Mouse (Mus musculus) erythroblast, embryonic 14.5 days (primary cell): ENCODE measurements around the gene B4galnt4.

ENCODE experiments used
- GATA1 ChIP-seq: IDR thresholded peaks from 2 replicates; pipeline ENCODE4 v1.6.1; 2012; ENCODE audit warnings: low read length, inconsistent platforms, mixed read lengths
- TAL1 ChIP-seq: IDR thresholded peaks from 3 replicates; pipeline ENCODE4 v1.6.1; 2012; ENCODE audit warnings: low read length, inconsistent platforms, mixed read lengths

DNA sequence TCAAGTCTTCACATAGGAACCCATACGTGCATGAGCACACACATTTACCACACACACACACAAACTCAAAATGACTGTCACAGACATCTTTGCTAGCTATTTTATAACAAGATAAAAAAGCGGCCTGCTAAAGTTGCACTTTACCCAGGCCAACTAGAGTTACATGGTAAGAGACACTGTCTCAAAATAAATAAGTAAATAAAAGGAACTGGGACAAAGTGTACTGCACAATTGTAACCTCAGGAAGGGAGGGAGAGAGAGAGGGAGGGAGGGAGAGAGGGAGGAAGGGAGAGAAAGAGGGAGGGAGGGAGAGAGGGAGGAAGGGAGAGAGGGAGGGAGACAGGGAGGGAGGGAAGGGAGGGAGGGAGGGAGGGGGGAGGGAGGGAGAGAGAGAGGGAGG is 8.5 kb upstream of the B4galnt4 start:
- TF ChIP-seq GATA1 = no peak
- no peak for TF ChIP-seq TAL1
